8 mouse cellular contexts compared by ENCODE assay signal in the genomic region with DNA sequence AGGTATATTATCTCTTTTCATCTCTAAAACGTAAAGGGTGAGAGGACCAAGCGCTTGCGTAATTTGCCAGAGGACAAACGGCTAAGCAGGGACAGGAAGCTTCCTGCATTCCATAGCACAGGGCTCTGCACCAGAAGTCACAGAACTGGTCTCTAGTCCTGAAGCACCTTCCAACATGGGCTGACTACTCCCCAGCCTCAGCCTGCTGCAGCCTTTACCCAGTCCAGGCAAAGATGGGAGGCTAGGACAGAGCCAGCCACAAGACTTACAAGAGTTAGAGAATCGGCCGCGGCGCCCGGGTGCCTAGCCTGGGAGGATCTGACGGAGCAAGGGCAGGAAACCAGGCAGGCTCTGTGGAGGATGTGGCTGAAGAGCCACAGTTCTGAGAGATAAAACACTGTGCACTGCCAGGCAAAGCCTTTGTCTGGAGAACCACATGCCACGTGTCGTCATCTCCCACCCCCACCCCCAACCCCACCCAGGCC. TPM values are rescaled to one million over a fixed set of nuclear protein-coding genes. Genes with fewer than 3 reads are reported as not detected.
DNase-seq lines count a peak whose midpoint lies in the region; ATAC-seq lines count a peak whose summit lies in the region.
"Had no signal": no experiment of that assay in that cellular context is flagged by ENCODE, and none has a peak within 500 bp of the region (broad histone marks: within the 10 kb centered on the region; RNA-seq: fewer than 3 reads in every experiment).

No protein-coding gene starts in this region.

- peak; percentile 37 for ATAC-seq in CD4-positive, CD25-positive, alpha-beta regulatory T cell, adult 4 months
- peak; percentile 68 for ATAC-seq in common myeloid progenitor, adult 5-6 weeks (replicated peaks; ENCODE audit: low read depth, poor library complexity, severe bottlenecking)
- ATAC-seq in midbrain, embryonic 13.5 days = no peak

- no peaks in the 10 kb centered on the region for H3K27me3 ChIP-seq in megakaryocyte, embryonic 14.5 days (replicated peaks)
- H3K27me3 ChIP-seq in midbrain, embryonic 13.5 days = no peaks in the 10 kb centered on the region
- H3K27me3 ChIP-seq: neural tube, embryonic 13.5 days had no signal

- peak; percentile 41 to 55 for DNase-seq in kidney, postnatal 36 days
- no peak for DNase-seq in left cerebral cortex, postnatal 14 days (ENCODE audit: low spot score in 2 of 2)
- DNase-seq in right cerebral cortex, postnatal 36 days (ENCODE audit: low spot score in 2 of 2) = no peak

- H3K4me2 ChIP-seq in midbrain, embryonic 13.5 days (replicated peaks) = no peak overlapping the region
- H3K4me2 ChIP-seq: neural tube, embryonic 13.5 days had no signal

- H3K4me3 ChIP-seq in megakaryocyte, embryonic 14.5 days (replicated peaks) = peak overlapping the region; percentile 91
- H3K4me3 ChIP-seq in midbrain, embryonic 13.5 days (replicated peaks) = no peak overlapping the region
- H3K4me3 ChIP-seq: neural tube, embryonic 13.5 days had no signal

- intact Hi-C loops in left cerebral cortex, postnatal 14 days (cut with DNase I) = loop anchor here (5.0 kb wide), 1 partner anchor 57 kb away; no protein-coding TSS in a partner anchor

- WGBS in midbrain, embryonic 13.5 days = 87% methylated on average over 12 of the region's 12 CpGs

- H3K9me3 ChIP-seq in megakaryocyte, embryonic 14.5 days = no peaks in the 10 kb centered on the region
- H3K9me3 ChIP-seq in midbrain, embryonic 13.5 days = no peaks in the 10 kb centered on the region
- H3K9me3 ChIP-seq: neural tube, embryonic 13.5 days had no signal

- peaks cover 84% of the 10 kb centered on the region for H3K36me3 ChIP-seq in megakaryocyte, embryonic 14.5 days (replicated peaks; ENCODE audit: low read length)
- H3K36me3 ChIP-seq in midbrain, embryonic 13.5 days = peaks cover 7% of the 10 kb centered on the region

- H3K27ac ChIP-seq in midbrain, embryonic 13.5 days = no peak overlapping the region
- H3K27ac ChIP-seq: neural tube, embryonic 13.5 days had no signal

- H3K9ac ChIP-seq in midbrain, embryonic 13.5 days (replicated peaks) = no peak overlapping the region
- H3K9ac ChIP-seq: neural tube, embryonic 13.5 days had no signal

- H3K4me1 ChIP-seq in megakaryocyte, embryonic 14.5 days = peaks cover 93% of the 10 kb centered on the region
- H3K4me1 ChIP-seq in midbrain, embryonic 13.5 days (replicated peaks) = peaks cover 8% of the 10 kb centered on the region; the same call in 1 of the 2 replicates

RNA-seq across cellular contexts. Expression of a gene that starts 2.8 kb away (rescaled TPM):
- polyA plus RNA-seq in CD4-positive, CD25-positive, alpha-beta regulatory T cell, adult 4 months (2017; shearing (Covaris generic)) = under 1 TPM in 1 of 2 experiments, not detected in 1; 0.51 TPM
- total RNA-seq in common myeloid progenitor, adult 5-6 weeks (2017) = 144 and 156 TPM in 2 replicates
- polyA plus RNA-seq in megakaryocyte, embryonic 14.5 days (2012; ENCODE audit: insufficient read depth, low replicate concordance) = 111 and 126 TPM in 2 replicates
- under 1 TPM; 0.68 to 0.89 TPM for total RNA-seq in left cerebral cortex, postnatal 14 days (2021)
- 0.96 and 1.3 TPM in 2 replicates for polyA plus RNA-seq in midbrain, embryonic 13.5 days (2015; fragmentation: Nextera tagmentation; extraction: Ambion mirVana)

RNA-seq across cellular contexts. Expression of a gene that starts 34.6 kb away (rescaled TPM):
- polyA plus RNA-seq in CD4-positive, CD25-positive, alpha-beta regulatory T cell, adult 4 months (2017; shearing (Covaris generic)) = not detected
- 8.4 and 9.8 TPM in 2 replicates for total RNA-seq in common myeloid progenitor, adult 5-6 weeks (2017)
- polyA plus RNA-seq in megakaryocyte, embryonic 14.5 days (2012; ENCODE audit: insufficient read depth, low replicate concordance) = 0.51 TPM in 1 of 2 replicates, not detected in the other
- 1 to 10 TPM; 1.3 to 2.1 TPM for total RNA-seq in left cerebral cortex, postnatal 14 days (2021)
- polyA plus RNA-seq in midbrain, embryonic 13.5 days (2015; fragmentation: Nextera tagmentation; extraction: Ambion mirVana) = 0.24 and 0.58 TPM in 2 replicates

RNA-seq across cellular contexts. Expression of a gene that starts 45.8 kb away (rescaled TPM):
- 1 to 10 TPM; 4.6 to 8.4 TPM for polyA plus RNA-seq in CD4-positive, CD25-positive, alpha-beta regulatory T cell, adult 4 months (2017; shearing (Covaris generic))
- 293 and 407 TPM in 2 replicates for total RNA-seq in common myeloid progenitor, adult 5-6 weeks (2017)
- 388 and 1,147 TPM in 2 replicates for polyA plus RNA-seq in megakaryocyte, embryonic 14.5 days (2012; ENCODE audit: insufficient read depth, low replicate concordance)
- 100 to 1,000 TPM in 1 of 2 experiments, 10 to 100 TPM in 1; 93.3 to 110 TPM for total RNA-seq in left cerebral cortex, postnatal 14 days (2021)
- 189 and 212 TPM in 2 replicates for polyA plus RNA-seq in midbrain, embryonic 13.5 days (2015; fragmentation: Nextera tagmentation; extraction: Ambion mirVana)

Comparison
In these comparisons a context has a peak if more than half of its experiments do, and no peak if none do; other contexts are left out.
1. DNase-seq: peak in kidney, postnatal 36 days (2 of 2); none in left cerebral cortex, postnatal 14 days (0 of 2) and right cerebral cortex, postnatal 36 days (0 of 2).
2. RNA of a gene that starts 2.8 kb away (polyA plus RNA-seq): 111 to 126 TPM in megakaryocyte, embryonic 14.5 days; 0.96 to 1.3 TPM in midbrain, embryonic 13.5 days and 0.51 TPM in CD4-positive, CD25-positive, alpha-beta regulatory T cell, adult 4 months; every median in the first group is over 10 times any median in the second.
3. RNA of a gene that starts 45.8 kb away (polyA plus RNA-seq): 388 to 1,147 TPM in megakaryocyte, embryonic 14.5 days and 189 to 212 TPM in midbrain, embryonic 13.5 days; 4.6 to 8.4 TPM in CD4-positive, CD25-positive, alpha-beta regulatory T cell, adult 4 months; every median in the first group is over 10 times any median in the second.